Mouse (Mus musculus) liver, postnatal 0 days (tissue): ENCODE data around the gene Dnajb8.

Experiments
- CTCF ChIP-seq: sonication (generic); IDR thresholded peaks from 2 replicates; pipeline ENCODE4 v1.5.1; 2016; ENCODE audit warnings: antibody characterized with exemption, low read depth
- EP300 ChIP-seq: IDR thresholded peaks from 2 replicates; pipeline ENCODE4 v1.6.1; 2016; ENCODE audit warnings: antibody characterized with exemption, low read depth, mild to moderate bottlenecking

DNA sequence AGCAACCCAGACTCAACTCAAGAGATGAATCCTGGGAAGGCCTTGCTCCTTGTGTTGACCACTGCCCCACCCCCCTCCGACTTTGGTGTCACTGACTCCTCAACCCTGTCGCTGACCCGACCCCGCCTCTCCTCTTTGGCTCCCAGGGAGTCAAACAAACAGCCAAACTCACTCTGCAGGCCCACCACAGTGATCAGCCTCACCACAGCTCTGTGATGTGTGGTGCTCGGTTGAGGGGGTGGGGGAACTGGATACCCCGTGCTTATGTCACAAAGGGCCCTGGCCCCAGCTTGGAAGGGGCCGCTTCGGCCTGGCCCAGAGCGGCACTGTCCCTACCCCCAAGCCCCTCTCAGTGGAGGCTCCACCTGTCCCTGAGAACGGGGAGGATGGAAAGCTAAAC, at the start of gene Dnajb8:
- TF ChIP-seq CTCF: no peak
- TF ChIP-seq EP300: no peak
